Mouse (Mus musculus) frontal cortex, postnatal 10 days (tissue): ENCODE data around the gene Pgs1.

ENCODE experiments used
- DNase-seq, 2 experiments: peaks; one replicate each; pipeline ENCODE4 v3.0.0; 2022; ENCODE audit warnings: low spot score in 2 of 2, mixed read lengths in 1 of 2

Gene Pgs1

DNA sequence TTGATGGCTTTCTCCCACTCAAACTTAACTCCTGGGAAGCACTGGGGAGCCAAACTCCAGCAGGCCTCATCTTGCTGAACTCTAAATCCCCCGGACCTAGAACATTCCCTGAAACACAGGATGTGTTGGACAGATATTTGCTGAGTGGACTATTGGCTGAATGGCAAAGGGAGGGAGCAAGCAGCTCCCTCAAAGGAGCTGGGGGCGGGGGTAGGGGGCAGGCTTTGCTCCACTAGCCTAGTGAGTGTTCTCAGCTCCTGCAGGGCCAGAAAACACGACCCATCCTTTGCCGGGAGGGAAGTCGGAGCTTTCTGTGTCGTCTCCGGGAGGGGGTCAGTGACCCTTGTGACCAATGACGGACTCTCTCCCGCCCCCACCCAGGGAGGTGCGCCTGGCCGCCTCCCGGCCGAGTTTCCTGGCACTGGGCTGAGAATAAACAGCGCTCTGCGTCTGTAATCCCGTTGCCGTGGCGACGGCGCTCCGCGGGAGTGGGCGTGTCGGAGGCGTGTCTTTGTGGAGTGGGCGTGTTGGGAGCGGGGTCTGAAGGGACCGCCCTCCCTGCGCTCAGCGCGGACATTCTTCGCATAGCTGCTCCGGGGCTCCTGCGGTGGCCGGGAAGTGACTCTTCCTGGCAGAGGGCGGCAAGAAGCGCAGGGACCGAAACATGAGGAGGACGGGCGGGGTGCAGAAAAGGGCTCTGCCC lies 22.9 kb upstream of the Pgs1 start:
- peak; percentile 93 to 96 for DNase-seq

DNA sequence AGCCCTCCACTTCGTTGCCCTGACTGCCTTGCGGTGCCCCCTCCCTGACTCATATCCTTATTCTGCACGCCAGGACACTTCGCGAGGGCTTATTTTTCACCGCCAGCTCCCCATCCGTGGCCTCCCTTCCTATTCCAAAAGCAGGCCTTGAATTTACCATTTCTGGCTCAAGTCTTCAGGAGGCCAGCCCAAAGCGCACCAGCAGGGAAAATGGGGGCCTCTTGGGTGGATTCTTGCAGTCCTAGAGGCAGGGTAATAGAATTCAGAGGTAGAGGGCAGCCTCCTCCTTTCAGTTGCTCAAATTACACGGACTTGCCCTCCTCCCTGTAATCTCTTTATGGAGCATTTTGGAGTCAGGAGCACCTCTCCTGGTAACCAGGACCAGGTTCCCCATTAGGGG lies 22.2 kb upstream of the Pgs1 start:
- no peak for DNase-seq

DNA sequence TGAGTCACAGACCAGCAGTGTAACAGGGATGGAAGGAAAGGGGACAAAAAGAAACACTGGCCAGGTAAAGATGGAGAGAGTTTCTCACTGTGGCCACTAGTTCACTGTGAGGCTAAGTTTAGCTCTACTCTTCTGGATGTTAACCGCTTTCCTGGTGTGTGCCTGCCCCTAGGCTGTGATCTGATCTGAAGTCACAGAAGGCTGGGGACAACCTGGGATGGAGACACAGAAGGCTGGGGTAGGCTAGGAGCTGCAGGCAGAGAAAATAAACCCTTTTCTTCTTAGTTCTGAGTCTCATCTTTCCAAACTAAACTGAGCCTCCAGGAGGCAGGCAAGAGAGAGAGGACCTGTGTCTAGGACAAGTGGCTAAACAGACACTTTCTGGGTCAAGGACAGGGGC lies 21.8 kb upstream of the Pgs1 start:
- no peak for DNase-seq

DNA sequence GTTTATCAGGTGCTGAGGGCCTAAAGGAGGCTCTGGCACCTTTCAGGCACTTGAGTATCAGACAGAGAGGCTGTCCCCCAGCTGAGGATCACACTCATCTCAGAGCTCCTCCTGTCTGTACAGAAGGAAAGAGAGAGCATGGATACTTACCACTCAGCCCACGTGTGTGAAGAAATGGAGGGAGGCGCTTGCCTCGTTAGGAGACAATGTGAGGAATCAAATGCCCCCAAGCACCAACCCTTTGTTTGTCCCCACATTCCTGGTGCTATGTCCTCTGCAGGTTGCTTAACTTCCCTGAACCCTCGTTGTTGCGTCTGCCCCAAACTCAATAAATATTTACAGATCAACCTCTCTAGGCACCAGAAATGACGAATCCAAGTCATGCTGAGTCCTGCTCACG lies 21.0 kb upstream of the Pgs1 start:
- no peak for DNase-seq

DNA sequence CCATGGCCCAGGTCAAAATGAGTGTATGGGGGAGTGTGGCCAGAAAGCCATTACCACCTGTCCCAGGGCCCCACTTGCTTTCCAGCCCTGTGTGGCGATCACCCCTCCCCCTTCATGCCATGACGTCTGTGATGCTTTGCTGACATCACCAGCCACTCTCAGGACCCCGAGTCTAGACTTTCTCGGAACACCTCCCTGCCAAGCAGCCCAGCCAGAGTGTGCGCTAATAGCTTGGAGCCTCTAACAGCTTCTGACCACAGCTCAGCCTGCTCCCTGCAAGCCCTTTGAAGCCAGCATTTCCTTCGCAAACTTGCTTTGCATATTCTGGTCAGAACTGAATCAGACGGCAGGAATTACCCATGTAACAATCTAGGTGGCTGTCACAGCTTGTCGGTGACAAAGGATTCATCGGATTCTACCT lies 20.5 kb upstream of the Pgs1 start:
- DNase-seq = no peak

DNA sequence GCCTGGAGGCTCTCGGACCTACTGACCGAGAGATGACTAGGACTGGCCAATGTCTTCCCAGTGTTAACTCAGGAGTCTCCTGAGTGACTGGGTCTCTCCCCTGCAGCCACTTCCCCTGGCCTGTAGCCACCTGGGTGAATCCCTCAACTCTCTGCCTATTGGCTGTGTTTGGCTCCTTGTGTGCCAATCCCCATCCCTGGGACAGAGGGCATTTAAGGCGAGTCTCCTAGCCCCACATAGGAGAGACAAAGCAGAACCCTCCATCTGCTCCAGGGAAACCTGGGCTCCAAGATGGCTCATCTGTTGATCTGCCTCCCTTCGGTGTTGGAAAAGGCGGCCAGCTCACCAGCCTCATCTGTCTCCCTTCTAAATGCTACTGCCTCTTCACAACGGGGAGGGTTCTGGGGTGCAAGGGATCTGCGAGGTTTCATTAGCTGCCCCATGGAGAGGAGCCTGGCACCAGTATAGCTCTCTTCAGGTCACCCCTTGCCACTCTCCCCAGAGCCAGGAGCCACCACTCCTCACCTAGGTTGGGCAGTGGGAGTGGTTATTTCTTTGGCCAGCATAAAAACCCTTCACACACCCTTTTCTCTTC lies 19.5 kb upstream of the Pgs1 start:
- no peak for DNase-seq

DNA sequence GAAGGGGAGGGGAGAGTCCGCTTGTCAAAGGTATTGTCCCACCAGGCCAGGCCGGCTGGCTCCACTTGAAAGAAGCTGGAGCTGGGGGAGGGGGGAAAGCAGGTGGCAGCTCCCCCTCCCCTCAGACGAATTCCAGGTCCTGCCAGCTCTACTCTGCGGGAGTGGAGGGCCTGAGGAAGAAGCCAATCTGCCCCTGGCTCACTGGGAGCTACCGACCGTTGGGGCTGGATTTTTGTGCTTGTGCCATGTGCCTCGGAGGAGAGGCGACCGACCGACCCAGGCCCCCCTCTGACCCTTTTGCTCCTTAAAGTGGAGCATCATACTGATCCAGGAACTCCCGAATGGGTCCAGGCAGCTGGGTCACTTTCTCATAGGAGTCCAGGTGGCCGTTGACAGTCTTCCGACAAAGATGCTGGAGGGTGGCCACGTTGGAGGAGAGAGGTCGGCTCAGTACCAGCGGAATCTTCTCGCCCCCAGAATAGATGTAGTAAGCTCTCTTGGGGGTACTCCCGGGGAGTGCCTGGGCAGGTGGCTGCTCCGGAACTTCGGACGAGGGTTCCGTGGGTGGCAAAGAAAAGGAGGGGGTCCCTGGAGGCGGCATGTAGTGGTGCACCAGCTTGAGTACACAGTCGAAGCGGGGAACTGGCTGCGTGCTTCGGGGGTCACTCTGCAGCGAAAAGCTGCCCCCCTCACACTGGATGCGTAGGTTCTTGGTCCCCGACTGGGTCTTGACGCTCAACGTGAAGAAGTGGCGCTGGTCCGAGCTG lies 18.7 kb upstream of the Pgs1 start:
- DNase-seq = no peak

DNA sequence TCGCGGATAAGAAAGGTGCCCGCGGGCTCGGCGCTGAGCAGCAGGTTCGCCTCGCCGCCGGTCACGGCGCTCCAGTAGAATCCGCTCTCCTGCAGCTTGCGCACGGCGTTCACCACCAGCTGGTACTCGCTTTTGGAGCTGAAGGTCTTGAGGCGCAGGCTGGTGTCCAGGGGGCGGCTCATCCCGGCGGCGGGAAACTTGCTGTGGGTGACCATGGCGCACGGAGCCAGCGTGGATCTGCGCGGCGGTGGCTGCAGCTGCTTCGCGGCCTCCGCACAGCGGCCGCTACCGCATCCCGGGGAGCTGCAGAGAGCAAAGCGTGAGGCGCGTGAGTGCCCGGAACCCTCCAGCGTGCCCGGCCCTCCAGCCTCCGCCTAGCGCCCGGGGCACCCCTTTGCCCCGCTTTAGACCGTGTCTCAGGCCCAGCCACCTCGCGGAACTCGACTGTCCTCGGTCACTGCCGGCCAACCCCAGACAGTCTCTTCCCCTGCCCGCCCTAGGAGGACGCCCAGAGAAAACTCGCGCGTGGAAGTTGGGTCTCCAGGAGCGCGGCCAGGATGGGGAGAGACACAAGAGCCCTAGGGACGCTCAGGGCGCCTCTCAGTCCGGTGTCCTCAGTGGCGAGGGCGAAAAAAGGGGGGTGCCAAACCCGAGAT lies 17.9 kb upstream of the Pgs1 start:
- no peak for DNase-seq

DNA sequence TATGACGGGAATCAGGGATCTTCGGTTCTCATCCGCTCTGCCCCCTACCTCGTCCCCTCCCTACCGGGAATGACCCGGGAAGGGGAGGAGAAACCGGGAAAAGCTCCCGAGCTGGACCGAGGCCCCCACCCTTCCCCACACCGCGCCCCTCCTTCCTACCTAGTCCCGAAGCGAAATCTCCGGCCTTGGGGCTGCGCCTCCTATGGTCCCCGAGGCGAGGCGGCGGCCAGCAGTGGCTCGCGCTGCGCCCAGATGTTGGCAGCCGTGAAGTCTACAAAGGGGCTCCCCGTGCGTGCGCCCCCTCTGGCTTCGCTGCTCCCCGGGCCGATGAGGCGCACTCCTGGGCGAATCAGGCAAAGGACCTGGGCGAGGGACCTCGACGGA lies 17.4 kb upstream of the Pgs1 start:
- no peak for DNase-seq

DNA sequence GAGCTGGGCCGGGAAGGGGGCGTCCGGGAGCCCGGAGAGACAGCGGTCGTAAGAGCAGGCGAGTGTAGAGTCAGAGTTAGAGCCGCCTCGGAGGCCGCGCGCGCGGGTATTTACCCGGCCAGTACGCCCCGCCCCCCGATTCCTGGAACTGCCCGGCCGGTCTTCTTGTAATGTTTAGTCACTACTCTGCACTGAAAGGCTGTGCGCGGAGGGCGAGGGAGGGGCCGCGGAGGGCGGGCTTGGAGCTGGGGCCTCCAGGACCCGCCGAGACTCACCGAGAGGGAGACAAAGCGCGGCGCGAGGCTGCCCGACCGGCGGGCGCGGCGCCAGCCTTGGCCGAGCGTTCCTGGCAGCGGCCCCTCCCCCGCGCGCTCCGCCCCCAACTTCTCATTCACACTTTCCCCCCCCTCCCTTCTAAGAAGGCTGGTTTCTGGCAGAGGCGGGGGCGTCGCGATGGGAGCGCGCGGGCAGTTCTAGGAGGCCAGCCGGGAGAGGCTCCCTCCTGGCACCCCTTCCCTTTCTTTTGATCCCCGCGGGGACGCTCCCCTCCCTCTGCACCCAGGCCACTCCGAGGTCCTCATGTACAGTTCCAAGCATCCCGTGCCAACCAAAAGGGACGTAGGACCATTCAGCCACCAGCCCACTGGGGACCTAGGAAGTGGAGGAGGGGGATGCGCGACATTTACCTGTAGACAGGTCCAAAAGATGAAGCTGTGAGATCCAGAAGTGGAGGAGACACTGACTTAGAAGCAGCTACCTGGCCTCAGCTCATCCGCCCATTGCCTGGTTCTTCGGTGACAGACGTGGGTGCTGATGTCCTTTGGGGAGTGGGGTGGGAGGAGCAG lies 16.8 kb upstream of the Pgs1 start:
- peak; percentile 88 to 91 for DNase-seq

DNA sequence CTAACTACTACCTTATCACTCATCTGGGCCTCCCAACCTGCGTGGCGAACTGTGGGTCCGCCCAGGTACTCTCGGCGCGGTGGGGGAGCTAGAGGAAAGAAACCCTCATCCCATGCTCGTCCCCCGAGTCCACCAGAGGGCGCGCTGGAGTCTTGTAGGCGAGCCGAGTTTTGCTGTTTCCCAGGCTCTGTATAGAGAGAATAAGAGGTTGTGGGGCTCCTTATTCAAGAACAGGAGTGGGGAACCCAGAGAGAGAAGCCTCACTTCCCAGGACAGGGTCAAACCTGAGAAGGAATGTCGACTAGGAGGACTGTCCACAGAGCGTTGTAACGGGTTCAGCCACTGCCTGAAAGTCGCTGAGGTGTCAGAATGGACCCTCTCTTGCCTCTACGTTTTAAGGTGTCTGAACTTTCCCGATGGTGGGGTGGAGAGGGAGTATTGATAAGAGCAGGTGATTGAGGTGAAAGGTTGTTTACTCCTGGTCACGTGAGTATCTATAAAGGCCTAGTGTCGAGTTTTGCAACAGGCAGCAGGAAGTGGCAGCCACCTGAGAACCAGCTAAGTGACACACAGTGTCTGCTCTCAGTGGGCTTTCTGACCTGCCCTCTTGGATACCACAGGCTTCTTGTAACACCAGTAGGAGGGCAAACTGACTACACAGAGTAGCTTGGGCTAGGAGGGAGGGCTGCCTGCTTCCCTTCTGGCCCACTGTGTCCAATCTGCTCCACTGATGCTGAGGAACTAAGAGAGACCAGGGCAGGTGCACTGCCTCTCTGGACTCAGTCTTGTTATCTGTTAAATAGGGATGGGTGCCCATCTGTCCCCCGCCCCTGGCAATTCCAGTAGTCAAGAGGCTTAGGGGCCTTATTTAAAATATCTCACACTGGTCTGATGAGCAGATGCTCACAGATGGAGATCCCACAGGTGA lies 15.9 kb upstream of the Pgs1 start, which contains the start of gene Socs3:
Gene Socs3, minus strand, starts transcription at position 103 of the 928 bp plus-strand sequence.
- DNase-seq = peak; percentile 76 to 88

DNA sequence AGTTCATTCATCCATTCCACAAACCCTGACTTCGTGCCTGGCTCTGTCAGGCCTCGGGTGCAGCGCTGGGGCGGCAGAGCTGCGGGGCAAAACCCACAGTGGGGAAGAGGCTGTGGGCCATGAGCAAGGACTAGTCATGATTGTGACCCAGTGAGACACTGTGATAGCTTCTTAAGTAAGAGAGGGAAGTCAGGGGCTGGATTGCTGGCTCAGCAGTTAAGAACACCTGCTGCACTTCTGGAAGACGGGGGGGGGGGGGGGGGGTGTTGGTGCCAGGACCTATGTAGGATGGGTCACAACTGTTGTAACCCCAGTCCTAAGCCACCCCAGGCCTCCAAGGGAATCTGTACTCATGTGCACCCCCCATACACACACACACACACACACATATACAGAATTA lies 15.0 kb upstream of the Pgs1 start:
- no peak for DNase-seq

DNA sequence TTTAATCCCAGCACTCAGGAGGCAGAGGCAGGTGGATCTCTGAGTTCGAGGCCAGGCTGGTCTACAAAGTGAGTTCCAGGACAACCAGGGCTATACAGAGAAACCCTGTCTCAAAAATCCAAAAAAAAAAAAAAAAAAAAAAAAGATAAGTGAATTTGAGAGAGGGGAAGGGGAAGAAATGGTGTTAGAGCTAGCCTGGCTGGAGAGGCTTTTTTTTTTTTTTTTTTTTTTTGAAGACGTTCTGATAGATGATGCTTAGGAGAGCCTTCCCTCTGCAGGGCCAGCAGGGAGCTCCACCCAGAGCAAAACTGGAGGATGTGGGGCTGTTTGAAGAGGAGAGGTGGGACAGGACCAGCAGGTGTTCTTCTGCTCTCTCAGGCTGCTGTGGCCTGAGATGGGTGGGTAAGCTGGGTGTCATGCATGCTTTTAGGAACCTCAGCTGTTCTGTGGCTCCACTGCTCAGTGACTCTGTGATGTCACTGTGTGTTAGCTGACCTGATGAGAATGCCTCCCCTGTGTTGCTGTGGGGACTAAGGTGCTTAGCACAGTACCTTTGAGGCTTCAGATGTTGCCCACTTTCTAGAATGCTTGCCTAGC lies 14.3 kb upstream of the Pgs1 start:
- no peak for DNase-seq

DNA sequence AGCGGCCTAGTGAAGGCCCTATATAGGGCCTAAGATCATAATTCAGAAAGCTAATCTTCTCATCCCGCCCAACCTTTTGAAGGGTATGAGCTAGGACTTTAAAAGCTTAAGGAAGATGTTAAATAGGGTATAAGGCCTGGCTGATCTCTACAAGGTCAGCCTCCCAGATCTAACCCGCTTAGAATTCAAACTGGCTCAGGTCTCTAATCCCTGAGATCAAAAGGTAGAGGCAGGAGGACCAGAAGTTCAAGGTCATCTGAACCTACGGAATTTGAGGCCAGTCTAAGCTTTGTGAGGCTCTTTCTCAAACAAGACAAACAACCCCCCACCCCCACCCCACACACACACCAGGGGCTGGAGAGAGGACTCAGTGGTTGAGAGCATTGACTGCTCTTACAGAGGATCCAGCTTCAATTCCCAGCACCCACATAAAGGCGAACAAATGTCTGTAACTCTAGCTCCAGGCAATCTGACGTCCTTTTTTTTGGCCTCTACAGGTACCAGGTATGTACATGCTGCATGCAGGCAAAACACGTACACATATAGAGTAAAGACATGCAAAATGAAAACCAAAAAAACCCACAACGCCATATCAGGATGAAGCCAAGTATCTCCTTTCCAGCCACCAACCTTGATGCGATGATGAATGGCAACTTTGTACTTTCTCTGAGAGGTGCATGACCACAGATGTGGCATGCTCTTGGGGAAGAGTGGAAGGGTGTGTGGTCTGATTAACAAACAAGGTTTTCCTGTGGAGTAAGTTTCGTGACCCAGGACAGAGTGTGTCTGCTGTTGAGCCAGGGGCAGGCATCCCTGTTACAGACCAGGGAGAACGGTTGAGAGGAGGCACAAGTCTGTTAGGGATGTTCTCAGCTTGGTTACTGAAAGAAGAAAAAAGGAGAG lies 13.2 kb upstream of the Pgs1 start:
- no peak for DNase-seq

DNA sequence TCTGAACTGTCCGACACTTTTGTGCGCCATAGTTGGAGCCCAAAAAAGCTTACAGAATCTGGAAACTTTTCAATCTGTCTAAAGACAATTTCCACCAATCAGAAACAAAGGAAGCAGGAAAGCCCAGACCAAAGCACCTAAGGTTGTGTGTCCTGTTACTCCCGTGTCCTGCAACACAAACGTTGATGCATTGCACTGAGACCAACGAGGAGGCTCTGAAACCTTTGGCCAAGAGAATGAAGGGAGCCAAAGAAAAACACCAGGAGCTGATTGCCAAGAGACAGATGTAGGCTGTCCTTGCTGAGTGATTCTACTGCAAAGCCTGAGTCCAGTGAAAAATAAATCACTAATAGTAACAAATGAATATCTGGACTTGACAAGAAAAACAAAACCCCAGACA lies 12.5 kb upstream of the Pgs1 start:
- no peak for DNase-seq

DNA sequence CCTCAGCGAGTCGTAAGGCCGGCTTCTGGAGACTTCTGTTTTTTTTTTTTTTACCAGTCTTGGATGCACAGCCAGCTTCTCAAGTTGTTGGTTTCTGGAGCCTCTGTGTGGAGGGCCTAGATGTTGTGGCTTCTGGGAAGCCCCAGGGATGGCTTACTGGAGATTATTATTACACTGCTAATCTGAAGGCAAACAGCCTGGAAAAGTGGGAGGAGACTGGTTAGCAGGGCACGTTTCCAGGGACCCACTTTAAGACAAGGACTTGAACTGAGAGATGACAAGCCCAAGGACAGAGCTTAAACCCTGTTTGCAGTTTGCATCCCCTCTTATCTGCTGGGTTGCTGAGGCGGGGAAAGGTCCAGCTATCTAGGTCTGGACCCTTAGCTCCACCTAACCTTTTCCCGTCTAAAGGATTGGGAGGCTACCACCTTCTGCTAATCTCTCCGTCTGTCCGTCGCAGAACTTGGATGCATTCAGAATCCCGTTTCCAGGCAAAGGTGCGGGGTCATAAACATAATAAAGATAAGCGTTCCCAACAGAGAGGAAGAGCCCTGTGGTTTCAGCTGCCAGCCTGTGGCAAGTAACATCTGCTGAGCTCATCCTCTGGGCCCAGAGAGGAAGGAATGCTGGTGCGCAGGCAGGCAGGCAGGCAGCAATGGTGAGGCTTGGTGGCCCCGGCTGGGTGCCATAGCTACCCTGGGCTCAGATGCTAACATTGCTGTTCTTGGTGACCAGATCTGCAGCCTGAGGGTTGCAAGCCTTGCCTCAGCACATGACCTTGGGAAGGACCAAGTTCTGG lies 11.6 kb upstream of the Pgs1 start:
- DNase-seq = no peak

DNA sequence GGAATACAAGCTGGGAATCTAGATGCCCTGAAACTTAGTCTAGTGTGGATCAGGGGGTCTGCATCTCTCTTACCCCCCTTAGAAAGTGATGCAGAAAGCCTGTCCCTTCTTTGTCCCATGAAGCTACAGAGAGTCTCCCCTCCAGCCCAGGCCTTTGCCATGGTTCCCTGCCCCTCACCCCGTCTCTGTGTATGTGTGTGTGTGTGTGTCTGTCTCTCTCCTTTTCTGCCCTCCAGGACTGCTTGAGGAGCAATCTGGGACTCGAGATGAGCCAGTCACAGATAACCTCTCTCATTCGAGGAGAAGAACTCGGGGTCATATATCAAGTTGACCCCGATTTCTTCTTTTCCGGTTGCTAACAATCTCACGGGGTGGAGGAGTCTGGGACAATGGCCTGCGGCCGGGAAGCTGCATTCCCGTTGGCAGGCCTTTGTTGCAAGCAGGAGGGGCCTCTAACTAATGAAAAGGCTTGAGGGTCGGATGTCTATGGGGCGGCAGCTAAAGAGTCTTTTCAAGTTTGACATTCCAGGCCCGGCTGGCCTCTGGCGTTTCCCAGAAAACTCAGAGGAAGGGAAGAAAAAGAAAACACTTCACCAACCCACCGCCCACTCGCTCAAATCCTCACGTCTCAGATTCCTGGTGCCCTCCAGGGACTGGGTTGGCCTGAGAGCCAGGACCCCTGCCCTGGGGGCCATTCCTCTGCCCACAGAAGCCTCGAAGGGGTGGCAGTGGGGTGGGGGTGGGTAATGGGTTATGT lies 10.7 kb upstream of the Pgs1 start:
- no peak for DNase-seq
